Mouse (Mus musculus): ENCODE results near the gene Faap100. TPM values are rescaled to one million over a fixed set of nuclear protein-coding genes. Genes with fewer than 3 reads are reported as not detected.

The Faap100 gene
- polyA plus RNA-seq, 1 experiment from 2014 or later = 14.3 TPM

- TF ChIP-seq CTCF (IDR thresholded peaks at IDR 0.05; ENCODE audit: low read depth) (no peak), EP300 (optimal IDR thresholded peaks at IDR 0.05) (no peak)
- H3K4me3 ChIP-seq (ENCODE audit: low read depth, low read length) = no peak overlapping the region
- no peak overlapping the region for H3K27ac ChIP-seq (replicated peaks)
- peaks cover 15% of the 10 kb centered on the region for H3K36me3 ChIP-seq (ENCODE audit: control insufficient read depth, insufficient read depth, low read length)
- no peak overlapping the region for H3K4me2 ChIP-seq (replicated peaks; ENCODE audit: low read depth)
- no peaks in the 10 kb centered on the region for H3K27me3 ChIP-seq (ENCODE audit: control insufficient read depth, insufficient read depth, low read length)
- no peak overlapping the region for H3K9ac ChIP-seq (ENCODE audit: low read length)
- no peak for ATAC-seq (ENCODE audit: low FRiP score, low TSS enrichment)
- WGBS = 95% methylated on average over 10 of the region's 10 CpGs
- 0 out of 2 replicates have a peak, but pooled peaks cover 5% of the 10 kb centered on the region for H3K4me1 ChIP-seq (replicated peaks; ENCODE audit: control insufficient read depth, insufficient read depth)
- no peaks in the 10 kb centered on the region for H3K9me3 ChIP-seq (ENCODE audit: control insufficient read depth, low read length)
- DNase-seq (ENCODE audit: low spot score) = no peak
Observed at GRCm38 (mm10) chr11:120375324-120375723, 3.2 kb downstream of the Faap100 start.

GRCm38 (mm10) chr11:120373820-120374586 is 4.6 kb downstream of the Faap100 start:
- ATAC-seq (ENCODE audit: low FRiP score, low TSS enrichment) = no peak
- H3K27me3 ChIP-seq (ENCODE audit: control insufficient read depth, insufficient read depth, low read length) = no peaks in the 10 kb centered on the region
- 0 out of 2 replicates have a peak, but pooled peaks cover 5% of the 10 kb centered on the region for H3K4me1 ChIP-seq (replicated peaks; ENCODE audit: control insufficient read depth, insufficient read depth)
- H3K4me2 ChIP-seq (replicated peaks; ENCODE audit: low read depth) = no peak overlapping the region
- no peak overlapping the region for H3K4me3 ChIP-seq (ENCODE audit: low read depth, low read length)
- peaks cover 15% of the 10 kb centered on the region for H3K36me3 ChIP-seq (ENCODE audit: control insufficient read depth, insufficient read depth, low read length)
- no peaks in the 10 kb centered on the region for H3K9me3 ChIP-seq (ENCODE audit: control insufficient read depth, low read length)
- WGBS = 77% methylated on average over 23 of the region's 23 CpGs
- peak overlapping the region; percentile 30; the same call in 1 of the 2 replicates for H3K27ac ChIP-seq (replicated peaks)
- peak overlapping the region; percentile 13; the same call in 1 of the 2 replicates for H3K9ac ChIP-seq (ENCODE audit: low read length)
- TF ChIP-seq CTCF (IDR thresholded peaks at IDR 0.05; ENCODE audit: low read depth) = 0 out of 2 replicates have a peak, but pooled peaks have one; percentile 1
- no peak for TF ChIP-seq EP300 (optimal IDR thresholded peaks at IDR 0.05)
- peak; percentile 55 for DNase-seq (ENCODE audit: low spot score)

DNA sequence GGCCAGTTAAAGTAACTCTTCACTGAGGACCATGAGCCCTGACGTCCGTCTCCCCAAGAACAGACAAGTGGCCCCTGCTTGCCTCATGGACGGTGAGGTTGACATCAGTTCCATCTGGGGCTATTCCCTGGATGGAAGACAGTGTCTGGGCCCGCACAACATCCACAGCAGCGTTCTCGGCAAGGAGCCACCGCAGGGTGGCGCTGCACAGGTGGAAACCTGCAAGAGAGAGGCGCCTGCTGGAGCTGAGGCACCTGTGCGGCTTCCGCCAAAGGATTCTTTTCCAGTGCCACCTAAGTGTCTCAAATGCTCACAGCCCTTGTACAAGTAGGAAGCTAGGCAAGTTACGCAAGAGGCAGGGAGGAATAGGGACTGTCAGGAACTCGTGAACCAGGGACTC is 5.5 kb downstream of the Faap100 start:
- WGBS = 62% methylated on average over 13 of the region's 13 CpGs
- Histone ChIP-seq H3K4me3 (ENCODE audit: low read depth, low read length) (no peak overlapping the region), H3K27ac (replicated peaks) (no peak overlapping the region), H3K9me3 (ENCODE audit: control insufficient read depth, low read length) (no peaks in the 10 kb centered on the region), H3K27me3 (ENCODE audit: control insufficient read depth, insufficient read depth, low read length) (no peaks in the 10 kb centered on the region), H3K36me3 (ENCODE audit: control insufficient read depth, insufficient read depth, low read length) (peaks cover 15% of the 10 kb centered on the region), H3K4me2 (replicated peaks; ENCODE audit: low read depth) (no peak overlapping the region), H3K9ac (ENCODE audit: low read length) (no peak overlapping the region), H3K4me1 (replicated peaks; ENCODE audit: control insufficient read depth, insufficient read depth) (0 out of 2 replicates have a peak, but pooled peaks cover 3% of the 10 kb centered on the region)
- no peak for ATAC-seq (ENCODE audit: low FRiP score, low TSS enrichment)
- peak; percentile 44 for DNase-seq (ENCODE audit: low spot score)
- TF ChIP-seq EP300 (optimal IDR thresholded peaks at IDR 0.05) = no peak
- peak; percentile 59 for TF ChIP-seq CTCF (IDR thresholded peaks at IDR 0.05; ENCODE audit: low read depth)

- TF ChIP-seq CTCF (IDR thresholded peaks at IDR 0.05; ENCODE audit: low read depth) (peak; percentile 90), EP300 (optimal IDR thresholded peaks at IDR 0.05) (no peak)
- H3K4me1 ChIP-seq (replicated peaks; ENCODE audit: control insufficient read depth, insufficient read depth) = no peaks in the 10 kb centered on the region
- peaks cover 15% of the 10 kb centered on the region for H3K36me3 ChIP-seq (ENCODE audit: control insufficient read depth, insufficient read depth, low read length)
- peak; percentile 65 for ATAC-seq (ENCODE audit: low FRiP score, low TSS enrichment)
- DNase-seq (ENCODE audit: low spot score) = peak; percentile 84
- H3K9ac ChIP-seq (ENCODE audit: low read length) = peak overlapping the region; percentile 35
- no peaks in the 10 kb centered on the region for H3K9me3 ChIP-seq (ENCODE audit: control insufficient read depth, low read length)
- no peaks in the 10 kb centered on the region for H3K27me3 ChIP-seq (ENCODE audit: control insufficient read depth, insufficient read depth, low read length)
- peak overlapping the region; percentile 63 for H3K27ac ChIP-seq (replicated peaks)
- WGBS = 26% methylated on average over 8 of the region's 8 CpGs
- no peak overlapping the region for H3K4me2 ChIP-seq (replicated peaks; ENCODE audit: low read depth)
- H3K4me3 ChIP-seq (ENCODE audit: low read depth, low read length) = no peak overlapping the region
Observed at GRCm38 (mm10) chr11:120369656-120370055, 8.9 kb downstream of the Faap100 start.

DNA sequence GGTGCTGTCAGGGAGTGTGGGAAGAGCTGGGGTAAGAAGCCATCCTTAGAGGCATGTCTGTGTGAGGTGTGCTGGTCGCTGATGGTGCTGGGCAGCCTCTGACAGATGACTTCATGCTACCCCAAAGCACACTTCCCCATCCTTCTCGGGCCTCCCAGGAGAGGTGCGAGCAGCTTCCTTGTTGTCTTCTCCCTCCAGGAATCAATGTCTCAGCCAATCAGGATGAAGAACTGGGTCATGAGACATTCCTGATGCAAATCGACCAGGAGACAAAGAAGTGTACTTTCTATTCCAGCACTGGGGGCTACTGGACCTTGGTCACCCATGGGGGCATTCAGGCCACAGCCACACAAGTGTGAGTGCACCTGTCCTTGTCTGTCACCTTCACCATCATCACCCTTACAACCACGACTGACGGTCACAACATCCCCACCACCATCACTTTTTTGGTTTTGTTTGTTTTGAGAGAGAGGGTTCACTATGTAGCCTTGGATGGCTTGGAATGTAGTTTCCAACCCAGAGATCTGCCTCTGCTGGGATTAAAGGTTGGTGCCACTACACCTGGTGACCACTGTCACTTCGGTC is 12.0 kb downstream of the Faap100 start:
- Histone ChIP-seq H3K4me2 (replicated peaks; ENCODE audit: low read depth) (no peak overlapping the region), H3K4me3 (ENCODE audit: low read depth, low read length) (no peak overlapping the region), H3K9me3 (ENCODE audit: control insufficient read depth, low read length) (no peaks in the 10 kb centered on the region), H3K27ac (replicated peaks) (no peak overlapping the region), H3K27me3 (ENCODE audit: control insufficient read depth, insufficient read depth, low read length) (no peaks in the 10 kb centered on the region), H3K4me1 (replicated peaks; ENCODE audit: control insufficient read depth, insufficient read depth) (no peaks in the 10 kb centered on the region), H3K36me3 (ENCODE audit: control insufficient read depth, insufficient read depth, low read length) (no peaks in the 10 kb centered on the region), H3K9ac (ENCODE audit: low read length) (no peak overlapping the region)
- TF ChIP-seq CTCF (IDR thresholded peaks at IDR 0.05; ENCODE audit: low read depth) (no peak), EP300 (optimal IDR thresholded peaks at IDR 0.05) (no peak)
- no peak for DNase-seq (ENCODE audit: low spot score)
- no peak for ATAC-seq (ENCODE audit: low FRiP score, low TSS enrichment)
- WGBS = 32% methylated on average over 7 of the region's 7 CpGs

DNA sequence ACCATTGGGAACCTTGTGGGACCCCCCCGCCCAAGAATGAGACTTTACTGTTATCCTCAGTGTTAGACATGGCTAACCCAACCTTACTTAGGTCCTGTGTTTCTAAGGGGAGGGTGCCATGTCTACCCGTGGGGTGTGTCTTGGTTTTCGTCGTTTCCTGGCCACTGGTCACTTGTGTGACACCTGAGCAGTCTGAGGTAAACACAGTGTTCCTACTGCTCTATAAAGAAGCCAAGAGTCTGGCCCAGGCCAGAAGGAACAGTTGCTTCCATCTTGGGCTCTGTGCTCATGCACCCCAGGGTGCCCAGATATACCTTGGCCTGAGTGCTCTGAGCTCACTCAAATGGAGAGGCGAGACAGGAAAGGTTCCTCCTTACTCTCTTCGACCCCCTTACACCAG is 15.7 kb downstream of the Faap100 start:
- no peak overlapping the region for H3K27ac ChIP-seq (replicated peaks)
- no peak overlapping the region for H3K4me2 ChIP-seq (replicated peaks; ENCODE audit: low read depth)
- no peak for DNase-seq (ENCODE audit: low spot score)
- no peaks in the 10 kb centered on the region for H3K27me3 ChIP-seq (ENCODE audit: control insufficient read depth, insufficient read depth, low read length)
- H3K9ac ChIP-seq (ENCODE audit: low read length) = no peak overlapping the region
- no peak overlapping the region for H3K4me3 ChIP-seq (ENCODE audit: low read depth, low read length)
- H3K9me3 ChIP-seq (ENCODE audit: control insufficient read depth, low read length) = no peaks in the 10 kb centered on the region
- TF ChIP-seq EP300 (optimal IDR thresholded peaks at IDR 0.05) = no peak
- TF ChIP-seq CTCF (IDR thresholded peaks at IDR 0.05; ENCODE audit: low read depth) = no peak
- no peak for ATAC-seq (ENCODE audit: low FRiP score, low TSS enrichment)
- WGBS = 85% methylated on average over 6 of the region's 6 CpGs
- no peaks in the 10 kb centered on the region for H3K36me3 ChIP-seq (ENCODE audit: control insufficient read depth, insufficient read depth, low read length)
- H3K4me1 ChIP-seq (replicated peaks; ENCODE audit: control insufficient read depth, insufficient read depth) = peaks cover 3% of the 10 kb centered on the region; the same call in 1 of the 2 replicates

All from stomach, postnatal 0 days (tissue).